Mouse (Mus musculus): ENCODE data around the gene Zfp648. TPM values are rescaled to one million over a fixed set of nuclear protein-coding genes. Genes with fewer than 3 reads are reported as not detected.

Zfp648 gene
- under 1 TPM; 0.18 to 0.50 TPM for total RNA-seq (2021)
- long read RNA-seq, partial matches to known transcripts = 0 of 1 reads
- long read RNA-seq, other reads (novel, unspliced or antisense) = 1 of 1 reads

DNA sequence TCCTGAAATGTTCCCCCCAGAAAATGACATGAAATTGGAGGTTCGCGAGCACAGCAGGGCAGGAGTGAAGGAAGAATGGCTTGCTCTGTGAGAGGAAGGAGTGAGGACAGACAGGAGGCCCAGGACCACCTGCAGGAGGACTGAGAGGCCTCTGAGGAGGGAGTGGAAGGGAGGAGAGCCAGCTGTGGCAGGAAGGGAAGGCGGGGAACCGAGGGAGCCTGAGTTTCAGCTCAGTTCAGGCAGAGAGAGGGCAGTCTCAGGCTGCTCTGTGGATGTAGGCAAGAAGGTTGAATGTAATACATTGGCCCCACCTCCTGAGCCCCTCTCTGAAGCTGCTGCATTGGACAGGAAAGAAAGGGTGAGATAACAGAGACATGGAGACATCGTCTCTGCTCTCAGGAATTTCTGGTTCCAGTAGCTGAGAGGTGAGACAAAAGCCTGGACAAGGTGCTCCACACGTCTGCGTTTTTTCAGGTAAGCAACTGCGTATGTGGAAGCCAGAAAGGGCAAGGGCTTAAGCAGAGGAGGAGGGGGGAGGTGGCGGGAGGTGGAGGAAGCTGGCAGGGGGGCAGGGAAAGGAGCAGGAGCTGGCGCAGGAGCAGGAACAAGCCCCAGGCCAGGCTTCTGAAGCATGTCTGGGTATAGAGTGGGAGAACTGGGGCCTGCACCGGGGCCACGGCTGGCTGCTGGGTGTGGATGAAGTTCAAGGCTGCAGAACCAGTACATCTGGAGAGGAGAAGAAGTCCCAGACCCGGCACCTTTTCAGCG, at the start of gene Zfp648:
TSS of gene Zfp648 (plus strand) at position 233 of the 768 bp plus-strand sequence.
- DNase-seq (ENCODE audit: low spot score in 2 of 2) = no peak

- DNase-seq (ENCODE audit: low spot score in 2 of 2) = no peak
These were observed 48.4 kb upstream of the Zfp648 start for GRCm38 (mm10) chr1:154152539-154152938.

DNA sequence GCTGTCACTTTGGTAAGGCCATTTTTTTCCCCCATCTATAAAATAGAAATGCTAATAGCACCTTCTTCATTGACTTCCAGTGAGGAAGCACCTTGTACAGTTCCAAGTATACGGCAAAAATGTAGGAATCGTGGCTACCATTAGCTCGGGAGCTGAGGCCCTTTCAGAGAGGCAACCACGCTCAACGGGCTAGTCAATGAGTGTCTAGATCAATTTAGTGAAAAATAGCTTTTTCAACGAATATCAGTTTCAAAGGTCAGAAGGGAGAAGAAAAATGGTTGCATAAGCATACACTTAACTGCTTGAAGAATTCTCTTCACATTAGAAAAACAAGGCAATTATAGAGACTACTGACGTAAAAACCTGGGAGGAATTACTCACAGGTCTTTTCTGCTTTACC, 47.2 kb upstream of the Zfp648 start:
- no peak for DNase-seq (ENCODE audit: low spot score in 2 of 2)

DNA sequence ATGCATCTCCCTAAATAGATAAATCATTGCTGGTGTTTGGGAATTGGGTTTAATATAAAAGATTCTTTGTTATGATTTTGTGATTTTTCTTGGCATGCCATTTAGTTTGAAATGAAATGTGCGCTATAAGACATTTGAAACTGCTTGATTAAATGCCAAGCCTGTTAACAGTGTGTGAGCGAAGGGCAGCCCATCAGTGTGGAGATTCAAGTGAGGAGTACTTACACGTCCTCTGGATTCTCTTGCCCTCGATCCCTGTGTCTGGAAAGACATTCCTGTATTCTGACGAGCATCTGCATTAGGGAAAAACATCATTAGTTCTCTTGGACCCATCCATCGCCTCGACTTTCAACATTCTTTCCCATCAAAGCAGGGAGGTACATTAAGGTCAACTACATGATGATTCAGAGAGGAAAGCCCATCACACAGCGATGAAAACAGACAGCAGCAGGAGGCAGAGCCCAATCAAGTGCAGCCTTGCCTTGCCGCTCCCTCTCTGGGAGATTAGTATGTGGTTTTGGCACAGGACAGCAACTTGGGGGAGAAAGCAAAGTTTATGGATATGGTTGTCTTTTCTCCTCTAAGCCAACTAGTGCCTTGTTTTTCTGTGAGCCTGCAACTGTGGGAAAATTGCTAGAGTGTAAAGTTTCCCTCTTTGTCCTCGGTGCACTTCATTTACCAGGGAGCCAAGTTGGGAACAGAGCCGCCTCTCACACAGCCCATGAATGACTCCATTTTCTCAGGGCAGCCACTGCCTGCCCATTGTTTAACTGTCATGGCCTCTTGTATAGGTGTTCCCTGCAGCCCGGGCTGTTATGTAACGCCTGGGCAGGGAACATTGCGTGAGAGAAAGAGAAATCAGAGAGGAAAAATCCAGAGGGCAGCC, 44.6 kb upstream of the Zfp648 start:
- DNase-seq (ENCODE audit: low spot score in 2 of 2) = peak; percentile 44 to 78

DNA sequence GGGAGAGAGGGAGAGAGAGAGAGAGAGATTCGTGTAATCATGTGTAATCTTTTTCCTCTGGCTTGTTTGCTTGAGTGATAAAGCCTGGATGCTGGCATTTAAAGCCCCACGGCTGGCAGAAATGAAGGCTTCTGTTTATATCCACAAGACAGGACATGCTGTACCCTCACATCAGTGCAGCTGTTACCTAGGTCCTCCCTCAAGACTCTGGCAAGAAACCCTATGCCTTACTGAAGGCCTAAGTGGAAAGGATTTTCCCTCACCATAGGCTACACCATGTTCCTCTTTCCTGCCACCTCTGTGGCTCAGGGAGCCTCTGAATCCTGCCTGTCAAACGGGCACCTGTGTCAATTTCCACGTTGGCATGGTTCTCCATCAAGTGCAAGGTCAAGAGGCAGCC, 43.9 kb upstream of the Zfp648 start:
- peak in 1 of 2 experiments; percentile 46 for DNase-seq (ENCODE audit: low spot score in 2 of 2)

- no peak for DNase-seq (ENCODE audit: low spot score in 2 of 2)
These were observed 33.3 kb upstream of the Zfp648 start for GRCm38 (mm10) chr1:154167696-154168095.

- peak in 1 of 2 experiments; percentile 43 for DNase-seq (ENCODE audit: low spot score in 2 of 2)
These were observed 25.7 kb upstream of the Zfp648 start for GRCm38 (mm10) chr1:154175334-154175733.

GRCm38 (mm10) chr1:154177781-154178180, 23.2 kb upstream of the Zfp648 start:
- no peak for DNase-seq (ENCODE audit: low spot score in 2 of 2)

- no peak for DNase-seq (ENCODE audit: low spot score in 2 of 2)
These were observed 22.3 kb upstream of the Zfp648 start for GRCm38 (mm10) chr1:154178541-154179155.

DNA sequence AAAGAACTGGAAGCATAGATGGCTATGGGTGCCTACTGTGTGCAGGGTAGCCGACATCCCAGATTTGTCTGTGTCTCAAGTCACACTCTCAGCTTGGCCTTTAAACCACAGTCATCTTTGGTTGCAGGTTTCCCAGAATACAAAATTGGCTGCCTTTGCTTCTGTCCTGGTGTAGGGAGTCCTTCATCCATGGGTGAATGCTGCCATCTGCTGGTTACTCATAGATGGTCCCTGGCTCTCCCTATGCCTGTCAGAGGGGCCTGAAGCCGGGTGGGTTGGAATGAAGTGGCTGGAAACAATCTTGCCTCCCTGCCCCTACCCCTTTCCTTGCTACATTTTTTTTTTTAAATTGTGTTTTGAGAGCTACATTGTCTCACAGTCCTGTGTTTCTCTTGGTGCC, 20.0 kb upstream of the Zfp648 start:
- DNase-seq (ENCODE audit: low spot score in 2 of 2) = peak; percentile 70 to 92

GRCm38 (mm10) chr1:154182396-154183076, 18.5 kb upstream of the Zfp648 start:
- no peak for DNase-seq (ENCODE audit: low spot score in 2 of 2)

- DNase-seq (ENCODE audit: low spot score in 2 of 2) = no peak
These were observed 17.8 kb upstream of the Zfp648 start for GRCm38 (mm10) chr1:154183077-154183751.

GRCm38 (mm10) chr1:154188229-154188628, 12.8 kb upstream of the Zfp648 start:
- no peak for DNase-seq (ENCODE audit: low spot score in 2 of 2)

GRCm38 (mm10) chr1:154188631-154189030, 12.4 kb upstream of the Zfp648 start:
- no peak for DNase-seq (ENCODE audit: low spot score in 2 of 2)

- peak; percentile 48 to 59 for DNase-seq (ENCODE audit: low spot score in 2 of 2)
These were observed 11.0 kb upstream of the Zfp648 start for GRCm38 (mm10) chr1:154189842-154190530.

DNA sequence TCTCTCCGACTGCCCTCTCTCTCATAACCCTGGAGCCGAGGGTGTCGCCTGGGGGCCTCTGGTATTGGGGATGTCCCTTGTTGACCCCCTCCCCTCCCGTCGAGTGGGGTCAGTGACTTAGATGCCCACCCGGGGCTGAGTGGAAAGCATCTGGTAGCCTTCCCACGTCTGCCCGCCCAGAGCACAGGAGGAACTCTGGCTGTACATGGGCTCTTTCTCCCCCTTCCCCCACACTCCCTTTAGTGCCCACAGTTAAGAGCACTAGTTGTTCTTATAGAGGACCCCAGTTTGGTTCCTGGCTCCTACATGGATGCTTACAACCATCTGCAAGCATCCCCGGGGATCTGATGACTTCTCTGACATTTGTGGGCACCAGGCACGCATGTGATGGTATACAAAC, 2.1 kb upstream of the Zfp648 start:
- DNase-seq (ENCODE audit: low spot score in 2 of 2) = no peak

- DNase-seq (ENCODE audit: low spot score in 2 of 2) = peak in 1 of 2 experiments; percentile 37
These were observed 1.6 kb downstream of the Zfp648 start for GRCm38 (mm10) chr1:154202580-154202979.

- DNase-seq (ENCODE audit: low spot score in 2 of 2) = no peak
These were observed 2.4 kb downstream of the Zfp648 start for GRCm38 (mm10) chr1:154203386-154203785.

GRCm38 (mm10) chr1:154204652-154205573, 3.9 kb downstream of the Zfp648 start:
- DNase-seq (ENCODE audit: low spot score in 2 of 2) = peak in 1 of 2 experiments; percentile 36
